Mouse (Mus musculus) left cerebral cortex, adult 6 months (tissue): ENCODE results near the gene Aoc2. TPM values are rescaled to one million over a fixed set of nuclear protein-coding genes. Genes with fewer than 3 reads are reported as not detected.

Source experiments
- long read RNA-seq, 2 experiments: library from polyadenylated mRNA; unstranded; transcript quantifications; one replicate each; pipeline ENCODE4 v2.0.0; 2019 to 2020
- polyA plus RNA-seq: library from polyadenylated mRNA; unstranded; fragments of <200 nt; fragmentation: Nextera tagmentation; gene quantifications from 2 replicates; pipeline ENCODE4 v1.2.3, GENCODE M21; 2021

Aoc2 gene
- polyA plus RNA-seq, result 0.15 and 0.30 TPM in 2 replicates
- long read RNA-seq, experiment 1, partial matches to known transcripts, result 0 of 2 reads
- long read RNA-seq, experiment 1, other reads (novel, unspliced or antisense), result 1 of 2 reads
- long read RNA-seq, experiment 2, partial matches to known transcripts, result 0 of 1 reads
- long read RNA-seq, experiment 2, other reads (novel, unspliced or antisense), result 0 of 1 reads

DNA sequence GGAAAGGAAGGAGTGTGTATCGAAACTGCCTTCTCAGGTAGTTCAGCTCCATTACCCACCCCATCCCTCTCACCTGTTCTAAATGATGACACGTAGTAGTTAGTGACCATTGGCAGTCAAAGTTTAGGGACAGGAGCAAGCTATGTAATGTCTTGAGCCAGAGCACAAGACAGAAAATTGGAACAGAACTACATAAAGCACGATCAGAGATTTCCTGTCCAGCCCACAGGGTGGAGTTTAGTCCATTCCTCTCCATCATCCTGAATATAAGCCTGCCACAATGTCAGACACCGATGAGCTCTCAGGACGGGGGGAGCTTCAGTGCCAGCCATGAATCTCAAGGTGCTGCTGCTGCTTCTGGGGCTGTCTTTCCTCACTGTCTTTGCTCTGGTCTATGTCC, at the start of gene Aoc2:
Gene Aoc2, plus strand, starts transcription at position 301 of the 400 bp plus-strand sequence.

DNA sequence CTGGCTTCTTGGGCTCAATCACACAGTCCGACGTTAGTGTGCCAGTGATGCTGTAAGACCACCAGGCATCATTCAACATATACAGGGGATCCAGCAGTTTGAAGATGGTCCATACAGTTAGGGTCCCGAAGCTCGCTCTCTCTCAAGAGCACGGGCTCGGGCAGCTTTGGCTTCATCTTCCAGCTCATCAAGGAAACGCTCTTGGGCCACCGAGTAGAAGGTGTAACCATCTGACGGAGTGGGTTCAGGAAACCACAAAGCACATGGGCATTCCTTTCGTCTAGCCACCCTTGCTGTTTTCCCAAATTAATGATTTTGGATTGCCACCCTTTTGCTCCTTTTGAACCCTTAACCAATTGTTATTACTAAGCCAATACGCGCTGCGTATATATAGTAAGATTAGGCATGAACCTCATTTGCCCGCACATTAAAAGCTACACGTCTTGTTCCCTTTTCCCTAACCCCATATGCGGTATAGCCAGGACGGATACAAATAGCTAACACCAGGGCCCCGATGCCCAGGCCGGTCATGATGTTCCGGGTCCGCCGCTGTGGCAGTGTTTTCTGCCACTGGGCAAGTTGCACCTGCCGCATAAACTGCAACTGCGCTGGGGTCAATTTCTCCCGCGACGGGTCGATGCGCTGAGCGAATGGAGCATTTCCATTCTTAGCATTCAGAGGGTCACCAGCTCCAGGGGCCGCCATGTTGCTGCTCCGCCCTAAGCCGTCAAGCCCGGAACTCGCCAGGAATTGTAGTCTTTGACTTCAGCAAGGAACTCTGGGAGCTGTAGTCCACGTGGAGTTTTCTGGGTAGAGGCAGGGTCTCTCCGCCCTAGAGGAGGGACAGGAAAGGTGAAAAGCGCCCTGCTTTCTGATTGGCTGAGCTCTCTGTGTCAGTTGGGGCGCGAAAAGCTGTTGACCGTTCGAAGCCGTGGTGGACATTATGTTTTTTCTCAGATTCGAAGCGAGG, 46.4 kb upstream of the Aoc2 start, which contains the start of the genes Cntd1 and Coa3:
Gene Cntd1, plus strand, starts transcription at position 790 of the 970 bp plus-strand sequence.
Gene Coa3, minus strand, starts transcription at position 892 of the 970 bp plus-strand sequence.

DNA sequence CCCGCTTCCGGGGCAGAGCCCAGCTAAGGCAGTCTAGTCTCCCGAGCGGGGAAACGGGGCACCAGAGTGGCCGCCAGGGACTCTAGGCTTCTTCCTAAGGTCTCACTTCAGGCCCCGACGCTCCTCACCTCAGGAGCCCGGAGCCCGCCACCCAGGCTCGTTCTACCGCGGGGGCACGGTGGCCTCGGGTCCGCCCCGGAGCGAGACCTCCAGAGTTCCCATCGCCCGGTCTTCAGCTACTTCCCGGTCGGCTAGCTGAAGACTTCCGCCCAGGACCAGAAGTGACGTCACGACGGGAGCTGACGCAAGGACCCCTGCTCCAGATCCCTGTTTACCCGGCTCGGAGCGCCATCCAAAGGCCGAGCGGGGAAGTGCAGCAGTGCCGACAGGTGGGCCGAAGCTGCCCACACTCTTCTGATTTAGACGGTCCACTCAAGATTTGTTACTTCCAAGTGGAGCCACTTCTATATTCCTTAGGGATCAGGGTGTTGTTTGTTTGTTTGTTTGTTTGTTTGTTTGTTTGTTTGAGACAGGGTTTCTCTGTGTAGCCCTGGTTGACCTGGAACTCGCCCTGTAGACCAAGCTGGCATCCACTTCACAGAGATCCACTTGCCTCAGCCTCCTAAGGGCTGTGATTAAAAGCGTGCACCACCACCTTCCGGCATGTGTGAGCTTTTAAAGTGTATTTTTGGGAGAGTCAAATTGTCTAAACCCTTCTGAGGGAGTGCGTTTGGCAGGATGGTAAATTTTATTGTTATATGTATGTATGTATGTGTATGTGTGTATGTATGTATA, 22.7 kb upstream of the Aoc2 start, which contains the start of gene Becn1:
Gene Becn1, minus strand, starts transcription at position 283 of the 795 bp plus-strand sequence.

DNA sequence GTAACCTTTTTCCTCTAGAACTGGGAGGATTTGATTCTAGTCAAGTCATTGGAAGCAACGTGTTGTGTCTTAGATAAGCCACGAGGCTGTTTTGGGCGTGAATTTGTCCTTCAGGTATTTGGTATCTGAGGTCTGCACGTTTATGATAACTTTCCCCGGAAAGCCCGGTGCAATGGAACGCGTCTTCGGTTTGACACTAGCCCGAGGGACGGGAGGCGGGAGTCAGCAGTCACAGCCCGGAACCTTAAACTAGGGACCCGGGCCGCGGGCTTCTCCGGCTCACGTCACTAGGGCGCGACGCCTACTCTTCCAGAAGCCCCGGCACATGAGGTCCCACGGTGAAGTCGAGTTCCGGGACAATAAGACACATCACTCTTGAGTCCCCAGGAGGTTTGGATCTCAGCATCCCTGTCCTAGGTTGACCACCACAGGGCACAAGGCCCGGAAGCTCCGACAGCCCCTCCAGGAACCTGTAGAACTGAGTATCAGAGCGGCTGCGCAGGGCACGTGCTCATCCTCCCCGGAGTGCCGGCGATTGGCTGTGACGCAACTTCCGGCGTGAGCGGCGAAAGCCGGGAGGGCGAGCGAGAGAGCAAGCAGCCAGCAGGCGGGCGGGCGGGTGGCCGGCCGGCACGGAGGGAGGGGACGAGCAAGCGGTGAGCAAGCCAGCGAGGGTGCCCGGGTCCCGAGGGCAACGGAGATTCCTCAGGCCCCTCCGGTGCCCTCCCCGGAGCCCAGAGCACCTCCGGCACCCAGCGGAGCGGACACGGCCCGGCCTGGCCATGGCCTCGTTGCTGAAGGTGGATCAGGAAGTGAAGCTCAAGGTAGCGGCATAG, 9.0 kb upstream of the Aoc2 start, which contains the start of gene Psme3:
Gene Psme3, plus strand, starts transcription at position 549 of the 836 bp plus-strand sequence.

DNA sequence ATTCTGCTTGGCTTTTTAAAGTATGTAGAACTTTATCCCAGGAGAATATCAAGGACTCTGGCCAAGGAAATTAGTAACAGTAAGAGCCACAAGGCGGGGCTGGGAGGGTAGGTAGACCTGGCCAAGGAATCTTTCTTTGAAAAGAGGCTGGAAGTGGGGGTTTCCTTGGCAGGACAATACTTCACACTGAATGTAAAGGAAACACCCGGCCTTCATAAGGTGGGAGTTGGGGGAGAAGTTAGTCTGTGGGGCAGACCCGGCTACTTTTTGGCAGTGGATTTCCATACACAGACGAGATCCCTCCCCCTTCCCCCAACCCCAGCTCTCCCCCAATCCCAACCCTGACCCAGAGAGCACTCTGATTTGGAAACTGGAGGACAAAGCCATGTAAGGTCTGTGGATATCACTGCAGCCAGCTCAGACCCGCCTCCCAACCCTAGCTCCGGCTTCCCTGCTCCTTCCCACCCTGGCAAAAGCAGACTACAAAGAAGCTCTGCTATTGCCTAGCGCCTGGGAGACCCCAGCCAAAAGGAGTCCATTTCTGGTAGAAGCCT, 5.6 kb downstream of the Aoc2 start, which contains the start of gene Aoc3:
Gene Aoc3, plus strand, starts transcription at position 235 of the 554 bp plus-strand sequence.

DNA sequence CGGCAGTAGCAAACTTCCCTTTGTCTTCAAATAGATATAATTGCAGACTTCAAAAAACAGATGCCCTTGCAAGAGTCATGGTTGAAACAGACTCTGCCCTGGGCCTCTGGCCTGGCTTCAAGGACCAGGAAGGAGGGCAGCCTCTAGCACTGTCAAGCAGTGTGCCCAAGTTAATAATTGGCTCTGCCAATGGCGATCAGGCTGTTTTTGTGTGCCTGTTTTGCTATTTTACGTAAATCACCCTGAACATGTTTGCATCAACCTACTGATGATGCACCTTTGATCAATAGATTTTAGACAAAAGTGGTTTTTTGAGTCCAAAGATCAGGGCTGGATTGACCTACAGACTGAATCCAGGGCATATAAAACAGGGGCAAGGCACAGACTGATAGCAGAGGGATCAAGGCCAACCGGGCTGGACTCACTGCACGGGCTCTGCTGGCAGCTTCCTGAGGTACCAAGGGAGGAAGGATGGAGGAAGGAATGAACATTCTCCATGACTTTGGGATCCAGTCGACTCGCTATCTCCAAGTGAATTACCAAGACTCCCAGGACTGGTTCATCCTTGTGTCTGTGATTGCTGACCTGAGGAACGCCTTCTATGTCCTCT, 42.6 kb downstream of the Aoc2 start, which contains the start of gene G6pc:
Gene G6pc, plus strand, starts transcription at position 236 of the 610 bp plus-strand sequence.

Other genes starting within 250 kb of the Aoc2 start
- gene Hsd17b1, start 246.7 kb upstream of the Aoc2 start, polyA plus RNA-seq, result 0.25 and 0.35 TPM in 2 replicates
- gene Coasy, start 242.5 kb upstream of the Aoc2 start, polyA plus RNA-seq, result 25.0 and 31.6 TPM in 2 replicates
- gene Mlx, start 237.8 kb upstream of the Aoc2 start, polyA plus RNA-seq, result 62.2 and 75.9 TPM in 2 replicates
- gene Psmc3ip, start 229.6 kb upstream of the Aoc2 start, polyA plus RNA-seq, result 4.4 and 5.9 TPM in 2 replicates
- 5.9 and 10.3 TPM in 2 replicates for gene Retreg3, start 205.2 kb upstream of the Aoc2 start, polyA plus RNA-seq
- gene Tubg1, start 205.1 kb upstream of the Aoc2 start, polyA plus RNA-seq, result 62.3 and 62.7 TPM in 2 replicates
- 58.6 and 65.3 TPM in 2 replicates for gene Tubg2, start 169.2 kb upstream of the Aoc2 start, polyA plus RNA-seq
- gene Cntnap1, start 154.5 kb upstream of the Aoc2 start, polyA plus RNA-seq, result 12.1 and 20.2 TPM in 2 replicates
- 0.76 and 6.3 TPM in 2 replicates for gene Plekhh3, start 153.7 kb upstream of the Aoc2 start, polyA plus RNA-seq
- 0.28 and 0.29 TPM in 2 replicates for gene Ccr10, start 149.6 kb upstream of the Aoc2 start, polyA plus RNA-seq
- 26.3 and 27.6 TPM in 2 replicates for gene Ezh1, start 98.6 kb upstream of the Aoc2 start, polyA plus RNA-seq
- gene Ramp2, start 79.0 kb upstream of the Aoc2 start, polyA plus RNA-seq, result 38.8 and 57.1 TPM in 2 replicates
- gene Vps25, start 71.4 kb upstream of the Aoc2 start, polyA plus RNA-seq, result 144 and 179 TPM in 2 replicates
- gene Wnk4, start 64.5 kb upstream of the Aoc2 start, polyA plus RNA-seq, result 1.5 TPM in 2 replicates
- gene Cntd1, start 46.1 kb upstream of the Aoc2 start, polyA plus RNA-seq, result 0.15 and 0.36 TPM in 2 replicates
- gene Coa3, start 45.9 kb upstream of the Aoc2 start, polyA plus RNA-seq, result 362 and 483 TPM in 2 replicates
- gene Becn1, start 22.8 kb upstream of the Aoc2 start, polyA plus RNA-seq, result 156 and 197 TPM in 2 replicates
- gene Psme3, start 8.8 kb upstream of the Aoc2 start, polyA plus RNA-seq, result 11.3 and 48.6 TPM in 2 replicates
- gene Aoc3, start 5.5 kb downstream of the Aoc2 start, polyA plus RNA-seq, result 0.05 and 0.20 TPM in 2 replicates
- gene G6pc, start 42.5 kb downstream of the Aoc2 start, polyA plus RNA-seq, result not detected in 2 replicates
- gene Aarsd1, start 92.6 kb downstream of the Aoc2 start, polyA plus RNA-seq, result 68.9 and 83.8 TPM in 2 replicates
- gene Gm27029, start 99.7 kb downstream of the Aoc2 start, polyA plus RNA-seq, result 7.0 and 10.9 TPM in 2 replicates
- gene Rundc1, start 100.0 kb downstream of the Aoc2 start, polyA plus RNA-seq, result 21.0 and 21.8 TPM in 2 replicates
- 7.0 and 7.1 TPM in 2 replicates for gene Ptges3l, start 100.3 kb downstream of the Aoc2 start, polyA plus RNA-seq
- gene Rpl27, start 117.2 kb downstream of the Aoc2 start, polyA plus RNA-seq, result 879 and 1,140 TPM in 2 replicates
- 5.2 and 5.3 TPM in 2 replicates for gene Ifi35, start 123.3 kb downstream of the Aoc2 start, polyA plus RNA-seq
- gene Rnd2, start 139.9 kb downstream of the Aoc2 start, polyA plus RNA-seq, result 29.1 and 36.8 TPM in 2 replicates
- 5.8 and 14.4 TPM in 2 replicates for gene Vat1, start 141.2 kb downstream of the Aoc2 start, polyA plus RNA-seq
- gene Brca1, start 226.9 kb downstream of the Aoc2 start, polyA plus RNA-seq, result 0.25 and 0.56 TPM in 2 replicates
- gene Nbr1, start 227.1 kb downstream of the Aoc2 start, polyA plus RNA-seq, result 41.3 and 42.5 TPM in 2 replicates